Mouse (Mus musculus): ENCODE measurements at regions not wholly inside any gene's neighbourhood (a gene's known extent, or its start where the extent isn't known, plus 50 kb on each side); places are given as distances from the start of the nearest gene placed in this dataset.

DNA sequence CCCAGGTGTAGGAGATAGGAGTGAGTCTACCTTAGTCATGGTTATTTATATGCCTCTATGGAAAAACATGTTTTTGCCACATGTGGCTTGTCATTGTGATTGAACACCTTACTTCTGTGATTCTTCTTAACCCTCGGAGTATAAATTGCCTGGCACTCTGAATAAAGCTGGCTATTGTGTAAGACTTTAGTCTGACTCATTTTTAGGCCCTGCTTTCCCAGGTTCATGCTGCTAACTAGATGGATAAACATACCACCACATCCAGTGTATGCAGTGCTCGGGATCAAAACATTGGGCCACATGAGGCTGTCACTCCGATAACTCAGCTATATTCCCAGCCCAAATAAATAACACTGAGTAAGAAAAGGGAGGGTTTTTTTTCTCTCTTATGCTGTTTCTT is 287.2 kb downstream of the Gsdmc2 start:
- H3K27me3 ChIP-seq (ENCODE audit: control insufficient read depth, insufficient read depth, low read length) = no peaks in the 10 kb centered on the region
- no peak overlapping the region for H3K9ac ChIP-seq (ENCODE audit: low read depth, low read length)
- TF ChIP-seq POLR2A (IDR thresholded peaks at IDR 0.05; ENCODE audit: insufficient read depth, low read depth, low read length) (no peak), CTCF (IDR thresholded peaks at IDR 0.05) (no peak), EP300 (IDR thresholded peaks at IDR 0.05; ENCODE audit: insufficient read depth, low read depth, low read length) (no peak)
- no peak overlapping the region for H3K4me3 ChIP-seq
- no peaks in the 10 kb centered on the region for H3K36me3 ChIP-seq (ENCODE audit: control insufficient read depth, insufficient read depth, low read length)
- intact Hi-C loops (cut with DNase I) = no loop called here
- H3K79me2 ChIP-seq (replicated peaks; ENCODE audit: control insufficient read depth, insufficient read depth, low read length) = no peaks in the 10 kb centered on the region
- no peak for DNase-seq
- WGBS = 90% methylated on average over 3 of the region's 3 CpGs
- H3K27ac ChIP-seq = no peak overlapping the region
- no peaks in the 10 kb centered on the region; the same call in 1 of the 2 replicates for H3K4me1 ChIP-seq (ENCODE audit: control insufficient read depth, insufficient read depth, low read length)

DNA sequence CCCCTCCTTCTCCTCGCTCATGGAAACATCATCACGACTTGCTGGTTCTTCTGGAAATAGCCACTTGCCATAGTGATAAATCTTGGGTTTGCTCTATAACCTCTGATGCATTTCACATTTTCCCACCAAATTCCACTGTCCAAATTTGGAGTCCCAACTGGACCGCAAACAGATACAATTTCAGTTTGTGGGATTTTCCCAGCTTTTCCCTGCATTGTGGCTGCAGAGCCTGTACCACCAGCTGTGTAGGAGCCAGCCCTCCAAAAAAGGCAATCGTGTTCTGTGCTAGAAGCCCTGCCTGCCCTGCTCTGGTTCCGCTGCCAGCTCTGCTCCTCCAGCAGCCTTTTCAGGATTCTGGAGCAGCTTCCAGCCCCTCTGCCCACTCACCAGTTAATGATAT is 291.4 kb downstream of the Gsdmc2 start:
- Histone ChIP-seq H3K9ac (ENCODE audit: low read depth, low read length) (no peak overlapping the region), H3K4me3 (no peak overlapping the region), H3K4me1 (ENCODE audit: control insufficient read depth, insufficient read depth, low read length) (no peaks in the 10 kb centered on the region), H3K27ac (no peak overlapping the region), H3K79me2 (replicated peaks; ENCODE audit: control insufficient read depth, insufficient read depth, low read length) (no peaks in the 10 kb centered on the region), H3K27me3 (ENCODE audit: control insufficient read depth, insufficient read depth, low read length) (no peaks in the 10 kb centered on the region), H3K36me3 (ENCODE audit: control insufficient read depth, insufficient read depth, low read length) (no peaks in the 10 kb centered on the region)
- WGBS = 52% methylated on average over 5 of the region's 5 CpGs
- no peak for DNase-seq
- intact Hi-C loops (cut with DNase I) = no loop called here
- TF ChIP-seq POLR2A (IDR thresholded peaks at IDR 0.05; ENCODE audit: insufficient read depth, low read depth, low read length) = no peak
- TF ChIP-seq CTCF (IDR thresholded peaks at IDR 0.05) = no peak
- no peak for TF ChIP-seq EP300 (IDR thresholded peaks at IDR 0.05; ENCODE audit: insufficient read depth, low read depth, low read length)

DNA sequence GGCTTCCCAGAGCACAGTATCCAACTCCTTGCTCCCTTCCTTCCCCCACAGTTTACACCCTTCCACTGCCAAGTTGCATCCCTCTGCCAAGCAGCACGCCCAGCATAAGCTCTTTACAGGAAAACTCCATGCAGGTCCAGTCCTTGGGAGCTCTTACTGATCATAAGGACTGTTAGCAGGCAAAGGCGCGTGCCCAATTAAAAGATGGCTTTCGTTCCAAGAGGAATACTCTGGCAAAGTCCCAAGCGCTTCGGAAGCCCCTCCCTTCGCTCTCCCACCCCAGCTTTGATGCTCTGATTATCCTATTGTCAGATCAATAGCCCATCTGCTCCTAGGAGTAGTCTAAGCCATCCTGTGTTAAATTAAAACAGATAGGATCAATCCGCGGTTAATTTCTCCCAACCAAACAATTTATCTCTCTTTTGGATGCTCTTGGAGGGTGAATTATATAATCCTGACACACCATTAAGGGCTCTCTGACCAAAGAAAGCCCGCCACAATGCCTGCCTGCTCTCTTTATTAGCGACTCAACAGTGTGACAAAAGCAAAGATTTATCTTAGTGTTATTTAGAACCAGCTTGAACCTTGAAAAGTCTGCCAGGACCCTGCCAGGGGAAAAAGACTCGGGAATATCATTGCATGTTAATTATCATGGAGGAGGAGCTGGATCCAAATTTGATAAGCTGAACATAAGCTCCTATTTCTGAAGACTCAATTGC is 312.5 kb downstream of the Gsdmc2 start:
- H3K79me2 ChIP-seq (replicated peaks; ENCODE audit: control insufficient read depth, insufficient read depth, low read length) = no peaks in the 10 kb centered on the region
- no peaks in the 10 kb centered on the region for H3K27me3 ChIP-seq (ENCODE audit: control insufficient read depth, insufficient read depth, low read length)
- H3K4me3 ChIP-seq = no peak overlapping the region
- no peaks in the 10 kb centered on the region for H3K4me1 ChIP-seq (ENCODE audit: control insufficient read depth, insufficient read depth, low read length)
- TF ChIP-seq POLR2A (IDR thresholded peaks at IDR 0.05; ENCODE audit: insufficient read depth, low read depth, low read length) = no peak
- TF ChIP-seq EP300 (IDR thresholded peaks at IDR 0.05; ENCODE audit: insufficient read depth, low read depth, low read length) = no peak
- TF ChIP-seq CTCF (IDR thresholded peaks at IDR 0.05) = no peak
- no peak overlapping the region for H3K9ac ChIP-seq (ENCODE audit: low read depth, low read length)
- H3K27ac ChIP-seq = no peak overlapping the region
- 73% methylated on average over 12 of the region's 12 CpGs for WGBS
- no peak for DNase-seq
- H3K36me3 ChIP-seq (ENCODE audit: control insufficient read depth, insufficient read depth, low read length) = no peaks in the 10 kb centered on the region
- intact Hi-C loops (cut with DNase I) = loop anchor here (10.0 kb wide), 1 partner anchor 248 kb away; no protein-coding TSS in a partner anchor

DNA sequence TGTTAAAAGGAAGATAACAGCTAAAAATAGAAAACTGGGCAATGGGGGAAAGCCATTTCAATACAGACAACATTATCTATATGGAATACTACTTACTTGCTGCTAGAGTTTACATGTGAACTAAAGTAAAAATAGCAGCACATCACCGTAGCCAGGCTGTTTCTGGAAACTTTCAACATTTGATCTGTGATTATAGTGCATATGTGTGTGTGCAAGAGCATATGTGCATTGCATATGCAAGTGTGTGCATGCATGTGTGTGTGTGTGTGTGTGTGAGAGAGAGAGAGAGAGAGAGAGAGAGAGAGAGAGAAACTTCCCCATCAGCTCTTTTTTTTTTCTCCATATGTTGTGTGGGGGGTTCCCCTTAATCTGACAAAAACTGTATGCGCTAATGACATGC is 317.7 kb downstream of the Gsdmc2 start:
- no peaks in the 10 kb centered on the region for H3K4me1 ChIP-seq (ENCODE audit: control insufficient read depth, insufficient read depth, low read length)
- 77% methylated on average over 2 of the region's 2 CpGs for WGBS
- intact Hi-C loops (cut with DNase I) = no loop called here
- no peaks in the 10 kb centered on the region for H3K36me3 ChIP-seq (ENCODE audit: control insufficient read depth, insufficient read depth, low read length)
- no peaks in the 10 kb centered on the region for H3K27me3 ChIP-seq (ENCODE audit: control insufficient read depth, insufficient read depth, low read length)
- no peak overlapping the region for H3K4me3 ChIP-seq
- H3K9ac ChIP-seq (ENCODE audit: low read depth, low read length) = no peak overlapping the region
- H3K79me2 ChIP-seq (replicated peaks; ENCODE audit: control insufficient read depth, insufficient read depth, low read length) = no peaks in the 10 kb centered on the region
- no peak for DNase-seq
- H3K27ac ChIP-seq = no peak overlapping the region
- TF ChIP-seq POLR2A (IDR thresholded peaks at IDR 0.05; ENCODE audit: insufficient read depth, low read depth, low read length) (no peak), CTCF (IDR thresholded peaks at IDR 0.05) (no peak), EP300 (IDR thresholded peaks at IDR 0.05; ENCODE audit: insufficient read depth, low read depth, low read length) (no peak)

DNA sequence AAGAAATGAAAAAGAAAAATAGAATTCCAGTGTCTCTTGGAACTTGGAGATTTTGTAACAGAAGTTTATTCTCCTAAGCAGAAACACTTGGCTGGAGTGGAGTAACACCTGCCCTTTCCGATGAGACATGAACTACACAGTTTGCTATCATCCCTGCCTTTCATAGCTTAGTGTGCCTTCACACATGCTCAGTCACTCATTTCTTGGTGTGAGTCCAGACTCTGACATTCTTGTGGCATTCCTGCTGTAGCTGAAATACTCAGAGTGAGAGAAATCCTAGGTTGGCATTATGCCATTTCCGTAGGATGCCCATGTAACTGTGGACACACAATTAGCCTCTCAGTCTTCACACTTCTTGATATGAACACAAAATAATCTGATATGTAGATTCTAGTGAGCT is 318.2 kb downstream of the Gsdmc2 start:
- H3K36me3 ChIP-seq (ENCODE audit: control insufficient read depth, insufficient read depth, low read length) = no peaks in the 10 kb centered on the region
- H3K79me2 ChIP-seq (replicated peaks; ENCODE audit: control insufficient read depth, insufficient read depth, low read length) = no peaks in the 10 kb centered on the region
- no peak for DNase-seq
- no peaks in the 10 kb centered on the region for H3K27me3 ChIP-seq (ENCODE audit: control insufficient read depth, insufficient read depth, low read length)
- 52% methylated on average over 2 of the region's 2 CpGs for WGBS
- no peak for TF ChIP-seq POLR2A (IDR thresholded peaks at IDR 0.05; ENCODE audit: insufficient read depth, low read depth, low read length)
- TF ChIP-seq EP300 (IDR thresholded peaks at IDR 0.05; ENCODE audit: insufficient read depth, low read depth, low read length) = no peak
- TF ChIP-seq CTCF (IDR thresholded peaks at IDR 0.05) = no peak
- H3K4me1 ChIP-seq (ENCODE audit: control insufficient read depth, insufficient read depth, low read length) = no peaks in the 10 kb centered on the region
- H3K27ac ChIP-seq = no peak overlapping the region
- no peak overlapping the region for H3K4me3 ChIP-seq
- H3K9ac ChIP-seq (ENCODE audit: low read depth, low read length) = no peak overlapping the region
- intact Hi-C loops (cut with DNase I) = no loop called here

DNA sequence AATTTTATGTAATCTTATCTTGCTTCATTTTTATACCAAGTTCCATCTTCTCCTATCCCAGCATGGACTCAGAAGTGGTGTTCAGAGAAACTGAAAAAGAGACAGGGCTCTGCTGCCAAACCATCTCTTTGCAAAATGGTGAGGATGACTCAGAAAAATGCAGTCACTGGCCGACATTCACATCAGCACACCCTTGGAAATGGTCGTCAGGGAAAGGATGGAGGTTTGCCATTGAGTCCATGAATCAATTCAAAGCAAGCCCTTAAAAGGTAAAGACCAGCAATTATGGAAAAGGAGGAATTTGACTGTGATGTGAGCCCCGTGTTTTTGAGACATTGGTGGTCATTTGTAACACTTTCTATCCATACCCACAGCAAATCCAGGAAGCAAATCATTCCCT is 327.7 kb downstream of the Gsdmc2 start:
- no peak for DNase-seq
- Histone ChIP-seq H3K9ac (ENCODE audit: low read depth, low read length) (no peak overlapping the region), H3K27me3 (ENCODE audit: control insufficient read depth, insufficient read depth, low read length) (no peaks in the 10 kb centered on the region), H3K4me1 (ENCODE audit: control insufficient read depth, insufficient read depth, low read length) (no peaks in the 10 kb centered on the region), H3K4me3 (no peak overlapping the region), H3K27ac (no peak overlapping the region), H3K36me3 (ENCODE audit: control insufficient read depth, insufficient read depth, low read length) (no peaks in the 10 kb centered on the region), H3K79me2 (replicated peaks; ENCODE audit: control insufficient read depth, insufficient read depth, low read length) (no peaks in the 10 kb centered on the region)
- intact Hi-C loops (cut with DNase I) = no loop called here
- no peak for TF ChIP-seq POLR2A (IDR thresholded peaks at IDR 0.05; ENCODE audit: insufficient read depth, low read depth, low read length)
- TF ChIP-seq CTCF (IDR thresholded peaks at IDR 0.05) = no peak
- TF ChIP-seq EP300 (IDR thresholded peaks at IDR 0.05; ENCODE audit: insufficient read depth, low read depth, low read length) = no peak
- WGBS = 70% methylated on average over 3 of the region's 3 CpGs

Data from heart, adult 2 months (tissue).